Mouse (Mus musculus) stomach, embryonic 15.5 days (tissue): Measurements from ENCODE around the gene Pde2a. TPM values are rescaled to one million over a fixed set of nuclear protein-coding genes. Genes with fewer than 3 reads are reported as not detected.

ENCODE experiments used
- ATAC-seq: fragments of 200-750 bp; cut with Nextera tagmentation; 2 replicates; pipeline ENCODE4 v1.8.0; 2017; ENCODE audit warnings: low read depth, moderate number of reproducible peaks, moderate TSS enrichment; ENCODE audit not compliant: insufficient read depth, low FRiP score
- H3K27ac ChIP-seq: fragments of 300-500 bp; sonication (generic); 2 replicates; pipeline ENCODE4 v1.5.1; 2015; ENCODE audit warnings: mild to moderate bottlenecking, inconsistent platforms
- H3K27me3 ChIP-seq: fragments of 300-500 bp; sonication (generic); replicated peaks from 2 replicates; pipeline ENCODE4 v1.6.1; 2015; ENCODE audit warnings: inconsistent platforms
- H3K36me3 ChIP-seq: fragments of 300-500 bp; sonication (generic); 2 replicates; pipeline ENCODE4 v1.6.1; 2015; ENCODE audit warnings: inconsistent platforms
- H3K4me1 ChIP-seq: fragments of 300-500 bp; sonication (generic); 2 replicates; pipeline ENCODE4 v1.6.1; 2015; ENCODE audit warnings: inconsistent platforms
- H3K4me2 ChIP-seq: fragments of 300-500 bp; sonication (generic); 2 replicates; pipeline ENCODE4 v1.6.1; 2015; ENCODE audit warnings: mild to moderate bottlenecking, inconsistent platforms
- H3K4me3 ChIP-seq: fragments of 300-500 bp; sonication (generic); replicated peaks from 2 replicates; pipeline ENCODE4 v1.5.1; 2015; ENCODE audit warnings: inconsistent platforms
- H3K9ac ChIP-seq: fragments of 300-500 bp; sonication (generic); 2 replicates; pipeline ENCODE4 v1.6.1; 2015; ENCODE audit warnings: inconsistent platforms
- H3K9me3 ChIP-seq: fragments of 300-500 bp; sonication (generic); 2 replicates; pipeline ENCODE4 v1.6.1; 2016; ENCODE audit warnings: inconsistent platforms
- WGBS: fragments of 180-500 bp; shearing (Covaris S2); methylation state at CpG from one replicate; pipeline ENCODE4 v1.1.7; 2015; 5-methylcytosine and 5-hydroxymethylcytosine counted together
- polyA plus RNA-seq: library from polyadenylated mRNA; unstranded; fragments of >200 nt; fragmentation: Nextera tagmentation; extraction: Ambion mirVana; gene quantifications from 2 replicates; pipeline ENCODE4 v1.2.1, GENCODE M21; 2015

The Pde2a gene
- polyA plus RNA-seq, 1 experiment from 2014 or later: 9.1 TPM

GRCm38 (mm10) chr7:101410267-101410936 is 11.1 kb upstream of the Pde2a start, which contains the start of gene Gm45837:
Gm45837 (plus strand) TSS chr7:101410886.
- peaks cover 28% of the 10 kb centered on the region for H3K4me1 ChIP-seq
- no peak within 1 kb of the TSS for H3K9ac ChIP-seq
- H3K9me3 ChIP-seq: no peaks in the 10 kb centered on the region
- 57% methylated on average over 11 of the region's 11 CpGs for WGBS
- no peak within 1 kb of the TSS for H3K4me3 ChIP-seq
- no peaks in the 10 kb centered on the region for H3K27me3 ChIP-seq
- ATAC-seq: no peak
- H3K27ac ChIP-seq: peak within 1 kb of the TSS; percentile 16
- H3K36me3 ChIP-seq: peaks cover 42% of the 10 kb centered on the region
- no peak within 1 kb of the TSS for H3K4me2 ChIP-seq

GRCm38 (mm10) chr7:101412796-101413195 is 8.7 kb upstream of the Pde2a start:
- H3K36me3 ChIP-seq: peaks cover 30% of the 10 kb centered on the region
- H3K4me2 ChIP-seq: no peak overlapping the region

GRCm38 (mm10) chr7:101414209-101414608 is 7.3 kb upstream of the Pde2a start:
- Histone ChIP-seq H3K27me3 (0 out of 2 replicates have a peak, but pooled peaks cover 8% of the 10 kb centered on the region), H3K9ac (no peak overlapping the region), H3K9me3 (no peaks in the 10 kb centered on the region), H3K4me1 (peaks cover 31% of the 10 kb centered on the region), H3K36me3 (peaks cover 17% of the 10 kb centered on the region), H3K4me3 (no peak overlapping the region), H3K4me2 (no peak overlapping the region), H3K27ac (no peak overlapping the region)
- 43% methylated on average over 4 of the region's 4 CpGs for WGBS
- no peak for ATAC-seq

More at GRCm38 (mm10) chr7:101412796-101413195, 8.7 kb upstream of the Pde2a start:
- Histone ChIP-seq H3K4me1 (peaks cover 31% of the 10 kb centered on the region), H3K9ac (no peak overlapping the region), H3K27ac (no peak overlapping the region), H3K9me3 (no peaks in the 10 kb centered on the region), H3K4me3 (no peak overlapping the region), H3K27me3 (0 out of 2 replicates have a peak, but pooled peaks cover 5% of the 10 kb centered on the region)
- ATAC-seq: no peak; the same call in 1 of the 2 replicates

GRCm38 (mm10) chr7:101414661-101415511 is 6.6 kb upstream of the Pde2a start:
- H3K36me3 ChIP-seq: peaks cover 14% of the 10 kb centered on the region
- no peaks in the 10 kb centered on the region for H3K9me3 ChIP-seq
- H3K27ac ChIP-seq: no peak overlapping the region
- H3K4me2 ChIP-seq: no peak overlapping the region
- H3K27me3 ChIP-seq: 0 out of 2 replicates have a peak, but pooled peaks cover 8% of the 10 kb centered on the region
- peak; percentile 65 for ATAC-seq
- H3K4me1 ChIP-seq: peaks cover 31% of the 10 kb centered on the region
- WGBS: 27% methylated on average over 7 of the region's 7 CpGs
- no peak overlapping the region for H3K9ac ChIP-seq
- H3K4me3 ChIP-seq: no peak overlapping the region

GRCm38 (mm10) chr7:101415512-101416100 is 5.9 kb upstream of the Pde2a start:
- Histone ChIP-seq H3K27me3 (0 out of 2 replicates have a peak, but pooled peaks cover 8% of the 10 kb centered on the region), H3K9me3 (no peaks in the 10 kb centered on the region), H3K9ac (no peak overlapping the region), H3K27ac (no peak overlapping the region), H3K4me3 (no peak overlapping the region), H3K4me1 (peaks cover 31% of the 10 kb centered on the region), H3K36me3 (peaks cover 12% of the 10 kb centered on the region; the same call in 1 of the 2 replicates), H3K4me2 (no peak overlapping the region)
- no peak for ATAC-seq
- 30% methylated on average over 8 of the region's 8 CpGs for WGBS

GRCm38 (mm10) chr7:101416391-101416790 is 5.1 kb upstream of the Pde2a start:
- Histone ChIP-seq H3K36me3 (peaks cover 7% of the 10 kb centered on the region; the same call in 1 of the 2 replicates), H3K4me1 (peaks cover 25% of the 10 kb centered on the region), H3K9ac (no peak overlapping the region), H3K9me3 (no peaks in the 10 kb centered on the region), H3K27me3 (0 out of 2 replicates have a peak, but pooled peaks cover 8% of the 10 kb centered on the region), H3K27ac (no peak overlapping the region), H3K4me2 (no peak overlapping the region), H3K4me3 (no peak overlapping the region)
- ATAC-seq: no peak
- WGBS: 39% methylated on average over 5 of the region's 5 CpGs

GRCm38 (mm10) chr7:101419013-101419770 is 2.3 kb upstream of the Pde2a start:
- H3K9me3 ChIP-seq: no peaks in the 10 kb centered on the region
- H3K27ac ChIP-seq: no peak overlapping the region
- no peak overlapping the region for H3K9ac ChIP-seq
- H3K36me3 ChIP-seq: no peaks in the 10 kb centered on the region
- H3K4me3 ChIP-seq: no peak overlapping the region
- WGBS: 5% methylated on average over 27 of the region's 27 CpGs
- 0 out of 2 replicates have a peak, but pooled peaks cover 8% of the 10 kb centered on the region for H3K27me3 ChIP-seq
- peaks cover 12% of the 10 kb centered on the region for H3K4me1 ChIP-seq
- ATAC-seq: no peak
- no peak overlapping the region for H3K4me2 ChIP-seq

- no peaks in the 10 kb centered on the region for H3K4me1 ChIP-seq
- no peak overlapping the region for H3K4me2 ChIP-seq
- no peak overlapping the region for H3K27ac ChIP-seq
- no peak overlapping the region for H3K4me3 ChIP-seq
- H3K9me3 ChIP-seq: no peaks in the 10 kb centered on the region
- no peaks in the 10 kb centered on the region for H3K36me3 ChIP-seq
- no peak for ATAC-seq
- WGBS: 46% methylated on average over 3 of the region's 3 CpGs
- 0 out of 2 replicates have a peak, but pooled peaks cover 8% of the 10 kb centered on the region for H3K27me3 ChIP-seq
- H3K9ac ChIP-seq: no peak overlapping the region
These were observed 578 bp downstream of the Pde2a start for GRCm38 (mm10) chr7:101422069-101422468.

GRCm38 (mm10) chr7:101422646-101423045 is 1.2 kb downstream of the Pde2a start:
- Histone ChIP-seq H3K4me1 (no peaks in the 10 kb centered on the region), H3K9me3 (no peaks in the 10 kb centered on the region), H3K36me3 (no peaks in the 10 kb centered on the region), H3K27ac (no peak overlapping the region), H3K4me2 (no peak overlapping the region), H3K9ac (no peak overlapping the region), H3K27me3 (0 out of 2 replicates have a peak, but pooled peaks cover 4% of the 10 kb centered on the region), H3K4me3 (no peak overlapping the region)
- no peak for ATAC-seq
- 86% methylated on average over 8 of the region's 8 CpGs for WGBS

GRCm38 (mm10) chr7:101423970-101424369 is 2.5 kb downstream of the Pde2a start:
- H3K27me3 ChIP-seq: 0 out of 2 replicates have a peak, but pooled peaks cover 1% of the 10 kb centered on the region
- no peaks in the 10 kb centered on the region for H3K4me1 ChIP-seq
- no peak overlapping the region for H3K27ac ChIP-seq
- H3K9ac ChIP-seq: no peak overlapping the region
- no peak overlapping the region for H3K4me2 ChIP-seq
- 54% methylated on average over 6 of the region's 6 CpGs for WGBS
- H3K36me3 ChIP-seq: no peaks in the 10 kb centered on the region
- ATAC-seq: 0 out of 2 replicates have a peak, but pooled peaks have one; percentile 13
- H3K4me3 ChIP-seq: no peak overlapping the region
- no peaks in the 10 kb centered on the region for H3K9me3 ChIP-seq

- no peak overlapping the region for H3K4me2 ChIP-seq
These were observed 5.2 kb downstream of the Pde2a start for GRCm38 (mm10) chr7:101426692-101427091.

More at GRCm38 (mm10) chr7:101426692-101427091, 5.2 kb downstream of the Pde2a start:
- H3K9me3 ChIP-seq: no peaks in the 10 kb centered on the region
- H3K4me3 ChIP-seq: no peak overlapping the region
- H3K27me3 ChIP-seq: no peaks in the 10 kb centered on the region
- no peaks in the 10 kb centered on the region for H3K36me3 ChIP-seq
- H3K27ac ChIP-seq: no peak overlapping the region
- ATAC-seq: no peak
- WGBS: 73% methylated on average over 8 of the region's 8 CpGs
- H3K9ac ChIP-seq: no peak overlapping the region
- no peaks in the 10 kb centered on the region for H3K4me1 ChIP-seq
